Mouse (Mus musculus) hindlimb bud, embryonic 11.5 days (tissue): ENCODE measurements around the gene Gm49380.

Experiments used
- DNase-seq: peaks from one replicate; pipeline ENCODE4 v3.0.0-alpha.2; 2012; ENCODE audit warnings: low read depth, low spot score; ENCODE audit errors: extremely low spot score

The Gm49380 gene

GRCm38 (mm10) chr9:44022100-44022847 lies 91.0 kb downstream of the Gm49380 start:
- no peak for DNase-seq

- DNase-seq: no peak
Measured at GRCm38 (mm10) chr9:44020001-44020400, 93.3 kb downstream of the Gm49380 start.

- DNase-seq: no peak
Measured at GRCm38 (mm10) chr9:44017846-44018245, 95.5 kb downstream of the Gm49380 start.
